Mouse (Mus musculus) heart, embryonic 16.5 days (tissue): ENCODE measurements around the gene Hid1. TPM values are rescaled to one million over a fixed set of nuclear protein-coding genes. Genes with fewer than 3 reads are reported as not detected.

ENCODE experiments used
- polyA plus RNA-seq: library from polyadenylated mRNA; unstranded; fragments of >200 nt; fragmentation: Nextera tagmentation; extraction: Ambion mirVana; gene quantifications from 2 replicates; pipeline ENCODE4 v1.2.1, GENCODE M21; 2015

Hid1 gene
- polyA plus RNA-seq, 1 experiment from 2014 or later = 8.5 TPM

Other genes starting within 250 kb of the Hid1 start
- 0.72 and 0.87 TPM in 2 replicates for gene Cd300lf, start 233.8 kb downstream of the Hid1 start, polyA plus RNA-seq
- 34.2 and 51.7 TPM in 2 replicates for gene Slc9a3r1, start 204.4 kb downstream of the Hid1 start, polyA plus RNA-seq
- gene Tmem104, start 180.3 kb downstream of the Hid1 start, polyA plus RNA-seq = 6.6 and 7.1 TPM in 2 replicates
- 18.6 and 20.8 TPM in 2 replicates for gene Nat9, start 179.9 kb downstream of the Hid1 start, polyA plus RNA-seq
- 0.07 and 0.21 TPM in 2 replicates for gene Grin2c, start 100.5 kb downstream of the Hid1 start, polyA plus RNA-seq
- gene Fdxr, start 90.7 kb downstream of the Hid1 start, polyA plus RNA-seq = 14.2 and 14.7 TPM in 2 replicates
- 0.59 and 0.74 TPM in 2 replicates for gene Fads6, start 70.1 kb downstream of the Hid1 start, polyA plus RNA-seq
- not detected in 2 replicates for gene Otop2, start 60.6 kb downstream of the Hid1 start, polyA plus RNA-seq
- gene Ush1g, start 45.7 kb downstream of the Hid1 start, polyA plus RNA-seq = 0.26 and 0.32 TPM in 2 replicates
- not detected in 2 replicates for gene Otop3, start 33.0 kb downstream of the Hid1 start, polyA plus RNA-seq
- gene Cdr2l, start 14.2 kb upstream of the Hid1 start, polyA plus RNA-seq = 7.0 and 7.5 TPM in 2 replicates
- 175 and 179 TPM in 2 replicates for gene Mrpl58, start 36.0 kb upstream of the Hid1 start, polyA plus RNA-seq
- gene Atp5h, start 52.2 kb upstream of the Hid1 start, polyA plus RNA-seq = 1,945 and 2,019 TPM in 2 replicates
- 3.9 and 12.6 TPM in 2 replicates for gene Kctd2, start 52.4 kb upstream of the Hid1 start, polyA plus RNA-seq
- gene Trim80, start 72.8 kb upstream of the Hid1 start, polyA plus RNA-seq = 0.12 and 0.14 TPM in 2 replicates
- gene Slc16a5, start 94.7 kb upstream of the Hid1 start, polyA plus RNA-seq = 4.1 and 12.9 TPM in 2 replicates
- gene Armc7, start 107.9 kb upstream of the Hid1 start, polyA plus RNA-seq = 5.4 and 6.2 TPM in 2 replicates
- 60.1 and 64.9 TPM in 2 replicates for gene Nt5c, start 124.1 kb upstream of the Hid1 start, polyA plus RNA-seq
- gene Jpt1, start 146.6 kb upstream of the Hid1 start, polyA plus RNA-seq = 523 and 525 TPM in 2 replicates
- 556 and 599 TPM in 2 replicates for gene Sumo2, start 168.5 kb upstream of the Hid1 start, polyA plus RNA-seq
- gene Nup85, start 196.7 kb upstream of the Hid1 start, polyA plus RNA-seq = 107 and 117 TPM in 2 replicates
- gene Mrps7, start 236.2 kb upstream of the Hid1 start, polyA plus RNA-seq = 84.4 and 86.2 TPM in 2 replicates
- gene Gga3, start 236.3 kb upstream of the Hid1 start, polyA plus RNA-seq = 15.4 and 18.8 TPM in 2 replicates
- gene Mif4gd, start 245.2 kb upstream of the Hid1 start, polyA plus RNA-seq = 41.5 and 42.0 TPM in 2 replicates